Mouse (Mus musculus): ENCODE measurements around the gene Kat7.

The Kat7 gene

DNA sequence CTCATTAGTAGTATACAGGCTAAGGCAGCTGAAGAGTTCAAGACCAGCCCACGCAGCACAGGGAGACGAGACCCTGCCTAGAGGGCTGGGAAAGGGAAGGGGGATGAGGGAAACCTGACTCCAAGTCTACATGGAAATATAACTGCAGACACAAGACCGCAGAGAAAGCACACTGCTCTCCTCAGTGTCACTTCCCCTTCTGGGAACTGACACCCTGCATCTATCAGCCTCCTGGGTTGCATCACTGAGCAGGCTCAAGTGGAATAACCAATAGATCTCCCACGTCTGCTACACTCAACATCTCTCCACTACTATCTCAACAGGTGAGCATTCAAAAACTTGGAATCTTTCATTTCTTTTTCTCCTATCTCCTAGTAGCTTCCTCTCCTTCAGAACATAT is 18.0 kb downstream of the Kat7 start:
- DNase-seq (ENCODE audit: extremely low read depth, low read depth, low spot score) = no peak

- no peak for DNase-seq (ENCODE audit: extremely low read depth, low read depth, low spot score)
These were observed 27.7 kb downstream of the Kat7 start for GRCm38 (mm10) chr11:95282331-95282730.

- no peak for DNase-seq (ENCODE audit: extremely low read depth, low read depth, low spot score)
These were observed 30.9 kb downstream of the Kat7 start for GRCm38 (mm10) chr11:95279061-95279659.

GRCm38 (mm10) chr11:95276056-95276455 is 34.0 kb downstream of the Kat7 start:
- no peak for DNase-seq (ENCODE audit: extremely low read depth, low read depth, low spot score)

DNA sequence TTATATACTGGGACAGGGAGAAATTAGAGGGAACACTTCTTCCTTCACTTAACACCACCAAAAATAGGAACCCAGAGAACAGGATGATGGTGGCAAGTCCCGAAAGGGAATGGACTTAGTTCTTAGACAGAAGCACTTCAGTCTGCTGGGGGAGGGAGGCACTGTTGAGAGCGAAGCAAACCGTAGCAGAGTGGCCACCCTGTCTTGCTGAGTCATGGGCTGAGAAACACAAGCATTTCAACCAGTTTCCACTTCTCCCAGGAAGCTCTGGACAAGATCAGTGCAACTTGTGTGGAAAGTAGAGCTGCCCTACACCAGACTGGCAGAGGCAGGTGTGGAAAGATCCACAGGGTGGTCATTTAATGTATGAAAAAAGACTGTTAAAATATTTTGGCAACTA is 35.4 kb downstream of the Kat7 start:
- no peak for DNase-seq (ENCODE audit: extremely low read depth, low read depth, low spot score)

DNA sequence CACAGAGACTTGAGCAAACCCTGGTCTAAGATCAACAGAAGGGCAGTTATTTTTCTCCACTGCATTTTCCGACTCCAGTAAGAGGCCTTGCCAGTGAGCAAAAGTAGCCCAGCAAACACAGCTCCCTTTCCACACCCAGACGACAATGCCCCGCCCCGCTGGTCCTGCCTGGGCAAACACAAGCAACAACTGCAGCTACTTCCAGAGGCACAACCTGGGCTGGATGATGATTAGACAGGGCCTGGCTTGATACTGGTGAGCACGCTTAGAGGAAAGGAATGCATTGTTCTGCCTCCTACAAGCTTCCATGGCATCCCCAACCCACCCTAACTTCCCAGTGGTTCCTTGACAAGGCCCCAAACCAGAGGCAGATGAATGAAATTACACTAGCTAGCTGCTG is 36.4 kb downstream of the Kat7 start:
- DNase-seq (ENCODE audit: extremely low read depth, low read depth, low spot score) = no peak

DNA sequence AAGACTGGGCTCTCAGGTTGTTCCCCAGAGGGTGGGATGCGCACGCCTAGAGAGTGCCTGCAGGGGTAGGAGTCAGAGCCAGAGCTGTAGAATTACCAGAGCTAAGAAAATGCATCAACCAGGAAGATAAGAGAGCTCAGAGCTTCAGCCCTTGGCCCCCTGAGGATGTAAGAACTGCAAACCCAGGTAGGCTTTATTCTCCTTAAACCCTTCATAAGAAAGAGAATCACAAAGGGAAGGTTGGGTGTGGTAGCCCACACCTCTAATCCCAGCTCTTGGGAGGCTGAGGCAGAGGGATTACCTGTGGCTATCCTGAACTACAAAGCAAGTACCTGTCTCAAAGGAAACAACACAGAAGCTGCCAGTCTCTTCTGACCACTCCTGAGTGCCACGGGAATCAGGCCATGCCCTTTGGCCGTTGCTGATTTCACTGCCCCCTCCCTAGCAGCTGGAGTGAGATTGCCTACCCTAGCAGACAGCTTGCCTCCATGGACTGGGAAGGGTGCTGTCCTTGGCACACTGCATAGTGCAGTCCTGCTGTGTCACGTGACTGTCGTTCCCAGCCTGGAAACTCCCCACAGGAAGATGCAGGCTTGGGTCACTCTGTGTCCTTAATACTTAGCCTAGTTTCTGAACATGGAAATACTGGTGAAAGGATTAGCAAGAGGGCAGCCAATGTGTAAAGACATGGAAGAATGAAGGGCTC is 43.4 kb downstream of the Kat7 start:
- no peak for DNase-seq (ENCODE audit: extremely low read depth, low read depth, low spot score)

GRCm38 (mm10) chr11:95264455-95265013 is 45.5 kb downstream of the Kat7 start:
- DNase-seq (ENCODE audit: extremely low read depth, low read depth, low spot score) = no peak

GRCm38 (mm10) chr11:95263816-95264454 is 46.1 kb downstream of the Kat7 start:
- DNase-seq (ENCODE audit: extremely low read depth, low read depth, low spot score) = no peak

DNA sequence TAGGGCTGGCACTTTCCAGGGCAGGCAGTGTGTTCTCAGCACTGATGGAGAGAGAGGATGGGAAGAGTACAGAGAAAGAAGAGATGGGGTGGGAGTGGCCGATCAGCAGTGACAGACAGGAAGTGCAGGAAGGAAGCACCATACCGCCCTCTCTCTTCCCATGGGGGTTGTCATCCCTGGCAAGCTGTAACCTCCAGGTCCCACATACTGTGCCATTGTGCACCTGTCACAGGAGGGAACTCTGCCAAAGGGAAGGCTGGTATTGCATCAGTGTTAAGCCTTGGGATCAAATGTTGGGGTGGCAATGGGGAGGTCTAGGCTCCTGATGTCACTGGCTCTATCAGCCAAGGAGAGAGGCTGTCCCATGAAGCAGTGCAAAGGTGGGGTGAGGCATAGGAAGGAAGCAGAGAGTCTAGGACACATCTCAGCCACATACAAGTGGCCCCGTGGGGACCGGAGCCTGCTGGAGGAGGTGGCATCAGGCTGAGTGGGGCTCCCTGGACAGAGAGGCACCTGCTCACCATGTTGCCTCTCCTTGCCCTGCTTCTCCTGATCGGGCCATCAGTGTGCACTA is 48.8 kb downstream of the Kat7 start, which contains the start of gene Tac4:
TSS of gene Tac4 (plus strand) at position 352 of the 574 bp plus-strand sequence.
- DNase-seq (ENCODE audit: extremely low read depth, low read depth, low spot score) = no peak

- no peak for DNase-seq (ENCODE audit: extremely low read depth, low read depth, low spot score)
These were observed 50.8 kb downstream of the Kat7 start for GRCm38 (mm10) chr11:95259088-95259849.

DNA sequence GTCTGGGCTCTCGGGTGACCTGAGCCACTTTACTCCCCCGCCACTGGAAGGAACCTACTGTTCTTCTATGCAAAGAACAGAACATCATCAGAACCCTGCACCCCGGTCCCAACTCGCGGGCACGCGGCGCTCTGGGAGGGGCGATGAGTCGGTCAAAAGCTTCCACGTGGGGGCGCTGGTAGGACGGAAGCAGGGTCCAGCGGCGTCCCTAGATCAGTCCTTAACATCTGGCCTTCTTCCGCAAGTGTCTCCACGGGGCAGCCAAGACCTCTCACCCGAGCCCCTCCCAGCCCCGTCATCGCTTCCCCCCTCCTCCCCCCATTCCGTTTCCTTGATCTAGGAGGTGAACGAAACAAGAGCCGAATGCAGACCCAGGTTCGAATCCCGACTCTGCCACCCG is 51.6 kb downstream of the Kat7 start:
- DNase-seq (ENCODE audit: extremely low read depth, low read depth, low spot score) = no peak

DNA sequence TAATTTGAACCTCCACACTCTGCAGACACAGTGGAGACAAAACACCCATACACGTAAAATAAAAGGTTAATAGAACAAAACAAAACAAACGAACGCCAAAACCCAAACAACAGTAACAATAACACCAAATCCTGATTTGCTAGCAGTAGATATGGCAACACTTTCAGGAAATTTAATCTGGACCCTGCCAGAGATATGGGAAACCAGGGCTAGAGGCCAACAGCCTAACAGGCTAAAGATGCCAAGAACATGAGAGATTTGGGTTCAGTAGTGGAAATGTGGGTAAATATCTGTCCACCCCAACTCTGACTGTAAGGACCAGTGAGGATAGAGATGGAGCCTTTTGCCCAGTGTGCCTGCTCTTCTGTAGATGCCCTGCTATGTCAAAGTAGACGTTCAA is 52.1 kb downstream of the Kat7 start:
- DNase-seq (ENCODE audit: extremely low read depth, low read depth, low spot score) = no peak

DNA sequence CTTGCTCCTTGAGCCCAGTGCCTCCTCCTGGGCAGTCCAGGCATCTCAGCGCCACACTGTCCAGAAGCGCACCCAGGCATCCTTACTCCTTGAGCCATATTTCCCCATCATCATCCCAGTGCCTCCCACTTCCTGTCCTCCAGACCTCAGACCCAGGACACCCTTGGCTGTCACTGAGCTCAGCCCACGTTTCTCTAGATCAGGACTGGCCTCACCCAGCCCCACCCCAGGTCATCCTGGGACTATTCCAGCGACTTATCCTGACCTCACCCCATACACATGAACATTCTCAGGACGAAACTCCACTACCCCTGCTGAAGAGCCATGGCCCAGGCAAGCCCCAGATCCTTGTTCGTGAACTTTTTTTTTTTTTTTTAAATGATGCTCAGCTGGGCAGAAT is 54.3 kb downstream of the Kat7 start:
- DNase-seq (ENCODE audit: extremely low read depth, low read depth, low spot score) = no peak

GRCm38 (mm10) chr11:95254165-95254564 is 55.9 kb downstream of the Kat7 start:
- DNase-seq (ENCODE audit: extremely low read depth, low read depth, low spot score) = no peak

GRCm38 (mm10) chr11:95252104-95252503 is 57.9 kb downstream of the Kat7 start:
- DNase-seq (ENCODE audit: extremely low read depth, low read depth, low spot score) = no peak

DNA sequence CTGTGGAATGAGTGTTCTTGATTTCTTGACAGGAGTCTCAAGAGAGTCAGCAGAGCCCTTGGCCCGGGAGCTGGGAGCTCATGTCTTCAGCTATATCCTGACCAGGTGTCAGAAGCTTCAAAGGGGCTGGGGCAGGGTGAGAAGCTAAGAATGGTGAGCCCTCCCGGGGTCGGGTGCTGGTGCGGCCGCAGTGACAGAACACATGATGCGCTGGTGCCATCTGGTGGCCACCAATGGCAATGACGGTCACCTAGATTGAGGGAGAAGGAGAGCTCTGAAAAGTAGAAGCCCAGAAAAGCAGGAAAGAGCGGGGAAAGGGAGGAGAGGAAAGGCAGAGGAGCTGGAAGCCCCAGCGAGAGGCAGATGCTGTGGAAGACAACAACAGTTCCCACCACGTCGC is 58.8 kb downstream of the Kat7 start:
- DNase-seq (ENCODE audit: extremely low read depth, low read depth, low spot score) = no peak

GRCm38 (mm10) chr11:95250110-95250509 is 59.9 kb downstream of the Kat7 start:
- no peak for DNase-seq (ENCODE audit: extremely low read depth, low read depth, low spot score)

DNA sequence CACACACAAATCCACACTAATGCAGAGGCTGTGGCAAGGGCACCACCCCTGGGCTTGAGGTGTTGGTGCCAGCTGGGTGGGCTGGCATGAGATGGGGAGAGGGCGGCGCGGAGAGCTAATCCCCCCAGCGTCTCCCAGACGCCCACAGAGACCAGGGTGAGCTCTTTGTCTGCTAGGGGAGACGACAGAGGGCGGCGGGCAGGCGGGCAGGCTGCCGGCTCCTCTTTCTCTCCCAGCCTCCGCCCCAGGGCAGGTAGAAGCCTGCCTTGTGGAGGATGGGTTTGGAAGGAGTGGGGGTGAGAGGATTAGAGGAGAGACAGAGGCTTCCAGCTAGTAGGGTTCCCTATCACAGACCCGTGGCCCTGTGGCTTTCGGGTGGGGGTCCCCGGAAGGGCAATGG is 63.0 kb downstream of the Kat7 start:
- DNase-seq (ENCODE audit: extremely low read depth, low read depth, low spot score) = no peak

DNA sequence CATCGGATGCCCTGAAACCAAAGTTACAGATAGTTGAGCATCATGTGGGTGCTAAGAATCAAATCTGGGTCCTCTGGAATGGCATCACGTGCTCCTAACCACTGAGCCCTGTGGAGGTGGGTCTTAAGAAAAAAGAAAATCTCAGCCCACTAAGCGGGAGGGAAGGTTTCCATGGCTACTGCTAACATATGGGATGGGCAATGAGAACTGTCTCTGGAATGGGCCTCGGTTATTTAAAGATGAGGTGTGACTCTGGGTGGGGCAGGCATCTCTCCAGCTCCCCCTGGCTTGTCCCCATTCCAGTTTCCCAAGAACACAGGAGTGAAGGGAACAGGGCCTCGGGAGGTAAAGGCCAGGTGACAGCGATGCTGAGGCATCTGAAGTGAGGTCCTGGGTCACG is 64.6 kb downstream of the Kat7 start:
- DNase-seq (ENCODE audit: extremely low read depth, low read depth, low spot score) = no peak

GRCm38 (mm10) chr11:95242653-95243052 is 67.4 kb downstream of the Kat7 start:
- DNase-seq (ENCODE audit: extremely low read depth, low read depth, low spot score) = no peak

Measured in fat pad, adult 2 months (tissue).